Mouse (Mus musculus) testis, postnatal 14 days (tissue): ENCODE results near the gene Rragc.
A peak's percentile ranks its signal among the peaks of the same experiment; 100 is the strongest.
"Not testable (repeated sequence)": the region's sequence is repeated elsewhere in the genome, so short reads cannot be mapped to it uniquely, and the experiment has no call there.

Experiments
- DNase-seq: peaks from one replicate; pipeline ENCODE4 v3.0.0; 2021; ENCODE audit warnings: low spot score

Rragc gene

DNA sequence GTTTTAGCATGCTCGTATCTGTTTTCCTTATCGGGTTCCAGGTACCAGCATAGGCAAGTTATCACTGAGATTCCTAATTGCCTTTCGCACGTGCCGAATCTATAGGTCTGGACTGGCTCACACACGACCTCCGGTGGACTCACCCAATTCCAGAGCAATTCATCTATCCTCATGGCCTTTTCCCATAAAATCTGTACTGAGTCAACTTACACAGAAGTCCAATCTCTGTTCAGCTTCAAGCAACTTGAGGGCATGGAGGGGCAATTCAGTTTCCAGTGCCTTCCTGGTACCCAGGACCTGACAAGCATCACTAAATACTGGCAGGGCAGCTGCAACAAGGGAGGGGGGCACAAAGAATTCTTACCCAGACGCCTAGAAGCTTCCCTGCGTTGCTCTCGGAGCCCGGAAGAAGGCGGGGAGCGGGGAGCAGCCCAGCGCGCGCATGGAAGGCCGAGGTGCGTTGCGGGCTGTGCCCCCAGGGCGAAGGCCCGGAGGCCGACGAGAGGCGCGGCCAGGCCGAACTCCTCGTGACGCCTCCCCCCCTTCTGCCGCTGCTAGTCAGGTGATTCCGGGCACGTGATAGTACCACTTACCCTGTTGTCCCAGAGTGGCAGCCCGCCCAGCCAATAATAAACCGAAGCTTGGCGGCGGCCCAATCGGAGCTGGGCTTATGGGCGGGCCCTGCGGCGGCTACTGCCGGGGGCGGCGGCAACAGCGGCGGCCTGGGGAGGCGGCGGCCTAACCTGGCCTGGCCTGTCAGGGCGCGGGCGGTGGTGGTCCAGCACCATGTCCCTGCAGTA is at the start of gene Rragc:
Gene Rragc (plus strand): TSS at position 699 of the 800 bp plus-strand sequence.
- DNase-seq: peak; percentile 100

DNA sequence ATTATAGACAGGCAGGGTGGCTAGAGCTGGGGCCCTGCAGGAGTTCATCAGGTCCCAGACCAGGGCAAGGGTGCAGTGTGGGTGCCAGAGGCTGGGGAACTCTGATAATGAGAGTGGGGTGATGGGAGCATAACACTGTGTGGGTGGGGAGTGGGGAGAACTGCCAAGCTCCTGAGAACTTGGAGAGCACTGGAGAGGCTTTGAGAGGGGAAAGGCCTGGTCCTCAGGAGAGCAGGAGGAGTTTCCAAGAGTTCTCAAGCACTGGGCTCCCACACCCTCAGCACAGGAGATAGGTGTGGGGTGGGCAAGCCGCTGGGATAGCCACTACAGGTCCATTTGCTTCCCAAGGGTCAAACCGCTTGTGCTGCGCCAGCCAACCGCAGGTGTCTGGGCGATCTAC is 23.5 kb upstream of the Rragc start:
- no peak for DNase-seq

DNA sequence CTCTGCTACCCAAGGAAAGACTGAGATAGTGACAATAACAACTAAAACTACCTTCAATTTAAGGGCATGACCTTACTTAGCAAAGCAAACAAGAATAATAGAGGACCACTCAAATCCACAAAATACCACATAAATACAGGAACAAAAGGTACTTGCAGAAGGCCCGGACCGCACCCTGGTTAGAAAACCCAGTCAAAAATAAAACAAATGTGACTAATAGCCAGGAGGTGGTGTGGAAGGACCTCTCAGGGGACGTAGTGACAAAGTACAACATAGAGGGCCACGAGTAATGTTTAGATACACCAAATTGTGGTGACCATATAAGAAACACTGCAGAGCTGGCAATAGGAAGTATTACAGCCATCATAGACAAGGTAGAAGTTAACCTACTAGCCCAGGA is 23.0 kb upstream of the Rragc start:
- no peak for DNase-seq

DNA sequence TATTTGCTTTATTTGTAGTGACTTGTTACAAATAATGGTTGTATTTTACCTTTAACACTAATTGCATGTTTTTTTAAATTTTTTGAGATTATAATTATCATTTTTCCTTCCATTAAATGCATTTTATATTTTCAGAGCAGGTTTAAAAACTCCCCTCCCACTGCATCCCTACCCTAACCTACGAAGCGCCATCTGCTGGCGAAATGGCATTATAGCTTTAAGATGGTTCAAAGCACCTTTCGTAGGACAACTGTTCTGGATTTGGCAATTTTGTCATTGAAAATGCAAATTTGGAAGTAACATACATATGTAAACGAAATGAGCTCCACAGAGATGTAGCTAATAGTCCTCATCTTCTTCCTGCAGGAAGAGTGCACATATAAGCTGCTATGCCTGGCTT is 18.6 kb upstream of the Rragc start:
- no peak for DNase-seq

DNA sequence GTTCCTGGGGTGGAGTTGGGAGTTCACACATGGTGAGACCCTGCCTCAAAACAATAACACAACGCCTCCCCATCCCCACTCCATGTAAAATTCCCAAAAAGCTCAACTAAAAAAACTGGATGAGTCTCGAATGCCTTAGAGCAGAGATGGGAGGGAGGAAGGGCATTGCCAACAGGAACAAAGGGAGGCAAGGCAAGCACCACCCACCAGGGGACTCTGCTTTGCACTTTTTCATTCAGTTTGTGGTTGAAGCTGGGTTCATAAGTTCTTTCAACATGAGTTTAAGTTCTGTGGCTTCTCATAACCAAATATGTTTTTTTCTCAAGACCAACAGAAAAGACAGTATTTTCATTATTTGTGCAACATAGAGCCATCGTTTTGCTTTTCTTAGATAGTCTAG is 13.8 kb upstream of the Rragc start:
- no peak for DNase-seq

DNA sequence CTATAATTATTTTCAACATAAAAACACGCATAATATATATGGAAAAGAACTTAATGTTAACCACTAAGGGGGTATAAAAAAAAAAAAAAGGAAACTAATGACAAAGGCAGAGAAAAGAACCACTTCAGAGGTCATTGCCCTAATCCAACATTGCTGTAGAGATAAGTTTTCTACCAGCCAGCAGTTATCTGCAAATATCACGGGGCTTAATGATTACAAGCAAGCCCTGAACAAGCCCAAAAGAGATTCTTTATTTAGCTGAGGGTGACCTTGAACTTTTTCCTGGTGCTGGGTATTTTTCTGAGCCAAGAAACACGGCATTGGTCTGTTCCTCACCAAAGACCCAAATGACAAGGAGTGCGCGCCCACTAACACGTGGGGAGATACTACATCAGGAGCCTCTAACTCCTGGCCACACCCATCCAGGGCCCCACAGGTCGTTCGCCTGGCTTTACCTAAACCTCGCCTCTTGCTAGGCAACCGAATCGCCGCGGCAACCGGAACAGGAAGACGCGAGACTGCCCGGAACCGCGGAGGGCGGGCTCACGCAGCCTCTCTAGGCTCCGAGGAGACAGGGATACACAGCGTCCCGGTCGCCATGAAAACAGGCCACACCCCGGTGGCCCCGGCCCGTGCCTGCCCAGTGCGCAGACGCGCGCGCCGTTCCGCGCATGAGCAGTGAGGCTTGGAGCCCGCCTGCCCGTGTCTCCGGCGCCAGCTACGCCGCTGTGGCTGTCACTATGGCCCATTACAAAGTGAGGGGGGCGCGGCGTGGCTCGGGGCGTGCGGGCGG is 12.7 kb upstream of the Rragc start, which contains the start of gene Mycbp:
Gene Mycbp (plus strand): TSS at position 500 of the 793 bp plus-strand sequence.
- peak; percentile 99 for DNase-seq

DNA sequence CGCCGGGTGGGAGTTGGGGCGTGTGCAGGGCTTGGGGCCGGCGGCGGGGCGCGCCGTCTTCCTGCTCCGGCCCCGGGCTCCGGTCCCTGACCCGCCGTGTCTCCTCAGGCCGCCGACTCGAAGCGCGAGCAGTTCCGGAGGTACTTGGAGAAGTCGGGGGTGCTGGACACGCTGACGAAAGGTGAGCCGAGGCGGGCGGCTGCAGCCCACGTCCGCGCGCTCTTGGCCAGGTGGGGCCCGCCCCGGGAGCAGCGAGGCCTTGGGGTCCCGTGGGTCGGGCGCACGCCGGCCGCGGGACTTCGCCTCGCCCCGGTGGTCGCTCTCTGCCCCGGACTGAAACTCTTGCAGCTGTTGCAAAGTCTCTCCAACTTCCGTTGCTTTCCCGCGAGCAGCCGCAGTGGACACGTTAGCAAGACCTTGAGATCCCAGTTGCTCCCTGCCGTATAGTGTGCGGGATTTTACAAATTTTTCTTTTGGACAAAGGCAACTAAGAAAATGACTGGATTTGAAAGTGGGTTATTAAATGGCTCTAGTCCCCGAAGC is 12.0 kb upstream of the Rragc start:
- no peak for DNase-seq

DNA sequence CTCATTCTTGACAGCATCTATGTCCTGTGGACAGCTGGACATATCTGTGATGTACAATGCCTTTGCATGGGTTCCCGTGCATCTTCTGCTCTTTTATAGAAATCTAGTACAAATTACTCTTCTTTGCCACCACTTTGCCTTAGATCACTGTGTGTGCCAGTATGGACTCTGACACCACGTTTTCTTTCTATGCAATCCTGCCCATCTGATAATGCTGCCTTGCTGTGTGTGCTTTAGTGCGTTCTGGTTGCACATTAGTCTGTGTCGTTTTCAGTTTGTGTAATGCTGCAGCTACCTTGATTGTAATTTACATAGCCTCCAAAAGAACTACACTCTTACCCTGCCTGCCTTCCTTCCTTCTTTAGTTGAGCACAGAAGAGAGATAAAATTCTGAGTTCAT is 5.7 kb upstream of the Rragc start:
- no peak for DNase-seq

DNA sequence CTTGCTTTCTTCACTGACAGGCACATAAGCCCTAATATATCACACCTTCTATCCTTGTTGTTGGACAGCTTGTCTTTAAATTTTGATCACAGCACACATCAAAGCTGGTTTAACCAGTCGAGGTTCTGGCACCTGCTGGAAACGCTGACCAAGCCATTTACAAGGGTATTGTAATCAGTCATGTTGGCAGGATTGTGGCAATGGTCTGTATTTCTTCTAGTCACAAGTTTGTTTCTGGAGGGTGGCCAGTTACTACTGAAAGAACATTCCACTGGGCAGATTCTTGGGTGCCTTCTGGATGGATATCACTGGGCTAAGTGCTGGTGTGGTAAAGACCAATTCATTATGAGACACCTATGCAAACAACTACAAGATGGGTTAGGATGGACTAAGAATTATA is 4.8 kb upstream of the Rragc start:
- no peak for DNase-seq

DNA sequence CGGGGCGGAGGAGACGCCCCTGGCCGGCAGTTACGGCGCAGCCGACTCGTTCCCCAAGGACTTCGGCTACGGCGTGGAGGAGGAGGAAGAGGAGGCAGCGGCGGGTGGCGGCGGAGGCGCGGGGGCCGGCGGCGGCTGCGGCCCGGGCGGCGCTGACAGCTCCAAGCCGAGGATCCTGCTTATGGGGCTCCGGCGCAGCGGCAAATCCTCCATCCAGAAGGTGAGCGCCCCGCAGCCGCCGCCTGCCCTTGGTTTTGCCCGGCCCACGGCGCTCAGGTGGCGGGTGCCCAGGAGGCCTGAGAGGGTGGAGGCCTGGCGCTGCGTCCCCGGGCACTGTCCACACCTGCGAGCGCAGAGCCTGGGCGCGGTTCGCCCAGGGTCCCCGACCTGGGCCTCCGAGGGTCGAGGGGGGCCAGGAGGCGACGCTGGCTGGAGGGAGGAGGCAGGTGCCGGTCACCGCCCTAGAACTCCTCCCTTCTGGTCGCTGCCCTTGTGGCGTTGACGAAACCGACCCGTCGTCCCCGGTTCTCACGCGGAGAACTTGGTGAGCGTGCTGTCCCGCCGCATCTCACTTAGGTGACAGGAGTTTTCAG is 398 bp downstream of the Rragc start, which contains the start of gene 4930535I16Rik:
Gene 4930535I16Rik (minus strand): TSS at position 475 of the 593 bp plus-strand sequence.
- no peak for DNase-seq

DNA sequence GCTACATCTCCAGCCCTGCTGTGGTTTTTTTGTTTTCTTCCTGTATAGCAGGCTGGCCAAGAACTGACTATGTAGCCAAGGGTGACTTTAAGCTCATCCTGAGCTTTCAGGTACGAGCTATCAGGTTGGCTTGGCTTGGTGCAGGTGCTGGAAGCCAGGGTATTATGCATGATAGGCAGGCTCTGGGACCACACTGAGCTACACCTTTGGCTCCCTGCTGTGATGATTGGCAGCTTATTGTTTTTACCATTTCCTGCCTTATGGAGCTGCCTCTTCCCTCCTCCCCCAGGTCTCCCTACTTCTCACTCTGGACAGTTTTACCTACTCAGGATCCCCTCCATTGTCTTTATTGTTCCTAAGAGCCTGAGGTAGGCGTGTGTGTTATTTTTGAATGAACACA is 1.6 kb downstream of the Rragc start:
- no peak for DNase-seq

DNA sequence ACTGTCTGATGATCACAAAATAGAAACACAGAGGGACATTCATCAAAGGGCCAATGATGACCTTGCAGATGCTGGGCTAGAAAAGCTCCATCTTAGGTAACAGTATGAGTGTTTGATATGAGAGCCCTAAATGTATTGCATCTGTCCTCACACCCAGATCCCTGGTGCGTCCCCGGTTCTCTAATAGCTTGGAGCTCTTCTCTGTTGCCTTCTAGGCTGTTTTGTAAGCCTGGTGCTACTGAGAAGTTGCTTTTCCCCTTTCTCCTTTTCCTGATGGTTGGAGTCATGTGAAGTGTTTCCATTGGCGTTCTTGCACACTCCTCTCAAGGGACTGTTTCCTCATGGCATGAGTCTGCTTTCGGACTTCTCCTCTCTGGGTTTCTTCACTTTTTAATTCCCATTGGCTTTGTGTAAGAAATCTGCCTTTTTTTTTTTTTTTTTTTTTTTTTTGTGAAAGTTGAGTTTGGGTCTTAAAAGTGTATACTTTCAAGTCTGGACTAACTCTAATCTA is 3.9 kb downstream of the Rragc start:
- no peak for DNase-seq

DNA sequence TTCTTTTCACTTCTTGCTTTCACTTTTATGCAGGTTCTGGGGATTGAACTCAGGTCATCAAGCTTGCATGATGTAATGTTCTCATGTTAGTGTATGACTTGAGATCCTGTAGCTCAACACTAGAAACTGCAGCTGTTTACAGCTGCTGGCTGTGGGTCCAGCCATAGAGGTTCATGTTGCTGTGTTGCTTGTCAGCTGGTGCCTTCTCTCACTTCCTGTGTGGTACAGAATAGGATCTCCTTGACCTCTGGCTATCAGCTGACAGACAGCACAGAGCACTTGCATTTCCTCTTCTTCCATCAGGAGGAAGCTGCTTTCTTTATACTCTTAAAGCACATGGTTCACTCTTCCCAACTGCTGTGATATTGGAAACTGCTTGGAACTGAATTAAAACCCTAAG is 10.7 kb downstream of the Rragc start:
- no peak for DNase-seq

DNA sequence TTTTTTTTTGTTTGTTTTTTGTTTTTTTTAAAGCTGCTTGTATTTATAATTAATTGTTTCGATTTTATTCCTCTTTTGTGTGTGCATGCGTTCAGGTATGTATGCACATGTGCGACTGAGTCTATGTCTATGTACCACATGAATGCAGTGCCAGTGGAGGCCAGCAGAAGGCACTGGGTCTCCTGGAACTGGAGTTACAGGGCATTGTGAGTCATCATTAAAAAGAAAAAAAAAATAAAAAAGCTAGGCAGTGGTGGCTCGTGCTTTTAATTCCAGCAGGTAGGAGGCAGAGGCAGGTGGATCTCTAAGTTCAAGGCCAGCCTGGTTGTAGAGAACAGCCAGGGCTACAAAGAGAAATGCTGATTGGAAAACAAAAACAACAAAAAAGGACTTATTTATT is 12.7 kb downstream of the Rragc start:
- DNase-seq: no peak

DNA sequence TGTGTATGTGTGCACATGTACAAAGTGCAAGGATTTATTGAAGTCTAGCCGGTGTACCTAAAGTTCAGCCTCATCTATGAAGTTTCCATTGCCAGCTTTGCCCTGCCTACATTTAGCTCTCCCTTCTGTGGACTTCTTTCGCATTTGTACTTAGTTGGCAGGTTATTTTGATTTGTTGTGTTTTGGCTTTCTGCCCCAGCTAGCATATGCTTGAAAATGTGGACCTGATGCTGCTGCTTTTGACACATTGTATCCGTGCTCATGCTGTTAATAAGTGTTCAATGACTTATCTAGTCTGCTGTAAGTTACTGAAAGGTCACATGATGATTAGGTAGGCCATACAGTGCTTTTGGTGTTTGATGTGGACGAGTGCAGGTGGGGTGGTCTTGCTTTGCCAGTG is 17.1 kb downstream of the Rragc start:
- DNase-seq: no peak

DNA sequence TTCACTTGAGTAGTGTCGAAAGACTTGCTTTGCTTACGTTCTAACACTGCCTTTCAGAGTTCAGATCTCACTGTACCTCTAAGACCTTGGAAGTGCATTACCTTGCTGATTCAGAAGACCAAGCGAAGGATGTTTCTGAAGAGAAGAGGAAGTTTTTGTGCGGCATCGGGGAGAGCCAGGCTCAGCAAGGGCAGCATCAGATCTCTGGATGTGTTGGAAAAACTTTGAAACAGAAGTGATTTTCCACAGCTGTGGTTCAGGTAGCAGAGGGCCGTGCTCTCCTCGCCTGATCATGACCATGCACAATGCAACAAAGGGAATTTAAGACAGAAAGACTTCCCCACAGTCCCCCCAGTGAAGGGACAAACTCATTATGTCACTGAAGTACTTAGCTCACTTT is 18.8 kb downstream of the Rragc start:
- no peak for DNase-seq

DNA sequence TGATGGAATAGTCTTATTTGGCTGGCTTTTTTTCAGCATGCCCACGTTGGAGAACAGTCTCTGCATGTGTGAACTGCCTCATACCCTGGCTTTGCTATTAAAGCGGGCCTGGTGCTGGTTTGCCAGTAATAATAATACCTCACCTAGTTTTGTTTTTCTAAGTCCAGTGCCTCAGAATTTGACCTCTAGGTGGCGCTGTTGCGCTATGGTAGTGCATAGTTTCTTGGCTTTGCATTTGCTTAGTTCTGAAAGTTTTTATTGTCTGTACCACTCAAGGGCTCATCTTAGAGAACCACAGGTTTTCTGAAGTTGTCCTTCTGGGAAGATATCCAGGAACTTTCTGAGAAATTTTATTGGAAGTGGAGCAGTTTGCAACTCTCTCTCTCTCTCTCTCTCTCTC is 22.6 kb downstream of the Rragc start:
- peak; percentile 58 for DNase-seq

DNA sequence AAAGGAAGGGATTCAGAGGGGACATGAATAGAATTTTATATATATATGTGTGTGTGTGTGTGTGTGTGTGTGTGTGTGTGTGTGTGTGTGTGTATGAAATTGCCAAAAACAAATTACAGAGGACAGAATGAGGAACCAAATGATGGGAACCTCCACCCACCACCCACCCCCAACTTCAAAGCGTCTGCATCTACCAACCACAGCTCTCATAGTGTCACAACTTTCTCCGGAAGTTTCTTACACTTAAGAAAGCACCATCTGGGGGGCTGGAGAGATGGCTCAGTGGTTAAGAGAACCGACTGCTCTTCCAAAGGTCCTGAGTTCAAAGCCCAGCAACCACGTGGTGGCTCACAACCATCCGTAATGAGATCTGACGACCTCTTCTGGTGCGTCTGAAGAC is 23.6 kb downstream of the Rragc start:
- not testable (repeated sequence) for DNase-seq

DNA sequence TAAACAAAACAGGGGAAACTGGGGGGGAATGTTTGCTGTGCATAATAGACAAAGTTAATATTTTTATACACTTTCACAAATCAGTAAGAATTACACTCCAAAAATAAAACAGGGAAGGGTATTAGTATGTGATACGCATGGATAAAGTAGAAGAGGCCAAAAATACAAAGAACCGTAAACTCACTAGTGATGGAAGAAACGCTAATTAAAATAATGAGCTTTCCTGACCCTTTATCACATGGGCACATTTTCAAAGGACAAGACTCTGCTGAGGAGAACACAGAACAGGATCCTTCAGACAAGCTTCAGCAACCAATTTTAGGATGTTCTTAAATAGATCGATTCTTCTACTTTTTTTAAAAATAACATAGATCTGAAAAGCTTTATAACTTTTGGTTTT is 29.5 kb downstream of the Rragc start:
- no peak for DNase-seq

DNA sequence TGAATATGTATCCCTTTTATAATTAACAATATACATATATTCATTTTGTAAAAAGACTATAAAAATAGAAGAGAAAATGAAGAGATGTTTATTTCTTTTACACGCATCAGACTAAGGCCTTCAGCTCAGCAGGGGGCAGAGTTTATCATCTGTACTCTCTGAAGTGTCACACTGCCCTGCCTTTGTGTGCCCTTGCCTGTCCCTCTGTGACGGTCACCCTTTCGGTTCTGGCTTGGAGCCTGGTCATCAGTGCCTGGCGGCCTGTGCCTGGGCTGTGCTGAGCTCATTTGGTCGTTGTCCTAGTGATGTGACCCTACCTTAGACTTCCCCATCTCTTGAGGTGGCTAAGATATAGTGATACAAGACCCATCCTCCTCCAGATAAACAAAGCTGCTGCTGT is 29.9 kb downstream of the Rragc start:
- no peak for DNase-seq

DNA sequence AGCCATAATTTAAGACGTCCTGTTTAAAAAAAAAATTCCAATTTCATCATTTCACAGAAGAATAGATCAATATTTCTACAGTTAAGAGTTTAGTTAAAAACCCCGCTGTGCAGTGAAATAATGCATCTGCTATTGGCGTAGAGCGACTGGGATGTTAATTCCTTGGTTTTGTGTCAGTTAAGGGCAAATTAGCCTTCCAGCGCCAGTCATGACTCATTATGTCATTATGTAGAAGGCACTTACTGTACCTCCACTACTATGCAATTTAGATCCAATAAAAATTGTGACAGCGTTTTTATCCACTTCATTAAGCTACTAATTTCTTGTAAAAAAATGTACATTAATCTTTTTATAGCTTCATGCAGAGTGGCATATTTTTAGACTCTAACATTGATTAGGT is 31.7 kb downstream of the Rragc start:
- DNase-seq: no peak

DNA sequence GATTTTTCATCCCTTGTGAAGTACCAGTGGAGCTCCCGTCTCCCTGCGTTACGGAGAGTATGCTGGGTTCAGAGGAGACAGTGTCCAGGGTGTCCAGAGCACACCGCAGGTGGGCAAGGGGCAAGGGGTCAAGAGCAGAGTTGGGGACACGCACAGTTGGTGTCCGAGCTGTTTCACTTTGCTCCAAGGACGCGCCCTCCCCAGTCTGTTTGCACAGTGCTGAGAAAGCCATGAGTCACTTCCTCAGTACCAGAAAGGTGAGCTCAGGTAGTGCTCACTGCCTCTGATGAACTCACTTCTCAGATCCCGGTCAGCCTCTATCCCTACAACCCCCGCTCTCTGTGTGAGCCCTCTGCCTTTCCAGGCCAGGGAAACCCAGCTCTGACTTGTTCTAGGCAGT is 32.4 kb downstream of the Rragc start:
- DNase-seq: no peak
